Mouse (Mus musculus): Measurements from ENCODE around the gene Olfr520. TPM values are rescaled to one million over a fixed set of nuclear protein-coding genes. Genes with fewer than 3 reads are reported as not detected.
A peak's percentile ranks its signal among the peaks of the same experiment; 100 is the strongest.

Olfr520 gene
- polyA plus RNA-seq, 1 experiment from 2014 or later = not detected

DNA sequence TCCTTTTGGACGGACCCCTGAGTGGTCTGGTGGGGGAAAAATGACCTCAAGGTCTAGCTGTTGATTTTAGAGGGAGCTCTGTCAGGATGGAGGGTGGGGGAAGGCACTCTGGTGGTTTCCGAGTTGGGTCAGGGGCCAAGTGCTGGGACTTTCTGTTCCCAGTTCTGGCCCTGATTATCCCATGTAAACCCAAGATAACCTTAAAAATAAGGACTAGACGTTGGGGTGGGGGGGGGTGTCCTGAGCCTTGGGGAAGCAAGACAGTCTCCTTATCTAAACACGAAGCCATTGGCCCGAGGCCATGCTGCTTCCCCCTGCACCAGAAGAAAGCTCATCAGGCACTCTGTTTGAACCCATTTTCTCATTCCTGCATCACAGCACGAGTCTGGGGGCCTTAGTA is 27.9 kb upstream of the Olfr520 start:
- no peak overlapping the region for H3K4me3 ChIP-seq
- no peaks in the 10 kb centered on the region for H3K27me3 ChIP-seq (replicated peaks; ENCODE audit: low read depth, poor library complexity, severe bottlenecking)
- H3K4me1 ChIP-seq = peaks cover 41% of the 10 kb centered on the region
- 24% methylated on average over 6 of the region's 6 CpGs for WGBS
- no peak for DNase-seq (ENCODE audit: low spot score)
- H3K36me3 ChIP-seq (replicated peaks) = no peaks in the 10 kb centered on the region
- no peaks in the 10 kb centered on the region for H3K9me3 ChIP-seq
- H3K27ac ChIP-seq (replicated peaks) = 0 out of 2 replicates have a peak overlapping the region, but pooled peaks have one; percentile 35

DNA sequence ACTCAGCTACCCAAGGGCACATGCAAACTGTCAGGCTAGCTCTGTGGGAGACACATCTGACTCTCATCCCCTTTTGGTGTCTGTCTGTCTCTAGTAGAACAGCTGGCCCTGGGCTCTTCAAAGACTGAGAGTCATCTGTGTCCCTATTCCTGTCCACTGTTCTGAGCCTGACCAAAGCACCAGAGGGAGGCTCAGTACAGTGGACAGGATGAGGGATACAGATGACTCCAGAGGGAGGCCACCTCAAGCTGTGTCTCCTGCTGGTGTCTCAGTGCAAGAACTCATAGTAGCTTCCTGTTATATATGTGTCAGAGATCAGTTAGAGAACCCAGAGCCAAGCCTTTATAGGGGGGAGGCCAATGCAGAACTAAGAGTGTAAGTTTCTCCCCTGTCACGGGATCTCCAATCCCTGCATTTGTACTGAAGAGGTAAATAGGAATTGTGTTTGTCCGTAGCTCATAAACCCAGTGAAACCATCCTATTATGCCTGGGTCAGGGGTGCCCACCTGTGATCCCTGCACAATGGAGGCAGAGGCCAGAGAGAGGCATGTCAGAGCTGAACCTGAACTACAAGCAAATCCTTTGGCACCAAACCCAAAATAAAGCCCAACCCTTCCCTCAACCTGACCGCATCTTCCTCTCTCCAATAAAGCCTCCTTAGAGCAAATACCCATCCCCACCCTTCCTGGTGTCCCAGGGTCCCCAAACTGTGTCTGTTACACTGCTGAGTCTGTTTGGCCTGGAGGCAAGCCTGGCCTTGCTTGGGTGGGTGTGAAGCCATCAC is 25.1 kb upstream of the Olfr520 start:
- peaks cover 51% of the 10 kb centered on the region for H3K4me1 ChIP-seq
- WGBS = 88% methylated on average over 3 of the region's 3 CpGs
- H3K36me3 ChIP-seq (replicated peaks) = no peaks in the 10 kb centered on the region
- DNase-seq (ENCODE audit: low spot score) = no peak
- H3K27me3 ChIP-seq (replicated peaks; ENCODE audit: low read depth, poor library complexity, severe bottlenecking) = peaks cover 11% of the 10 kb centered on the region
- no peak overlapping the region; the same call in 1 of the 2 replicates for H3K27ac ChIP-seq (replicated peaks)
- H3K4me3 ChIP-seq = no peak overlapping the region
- H3K9me3 ChIP-seq = no peaks in the 10 kb centered on the region

DNA sequence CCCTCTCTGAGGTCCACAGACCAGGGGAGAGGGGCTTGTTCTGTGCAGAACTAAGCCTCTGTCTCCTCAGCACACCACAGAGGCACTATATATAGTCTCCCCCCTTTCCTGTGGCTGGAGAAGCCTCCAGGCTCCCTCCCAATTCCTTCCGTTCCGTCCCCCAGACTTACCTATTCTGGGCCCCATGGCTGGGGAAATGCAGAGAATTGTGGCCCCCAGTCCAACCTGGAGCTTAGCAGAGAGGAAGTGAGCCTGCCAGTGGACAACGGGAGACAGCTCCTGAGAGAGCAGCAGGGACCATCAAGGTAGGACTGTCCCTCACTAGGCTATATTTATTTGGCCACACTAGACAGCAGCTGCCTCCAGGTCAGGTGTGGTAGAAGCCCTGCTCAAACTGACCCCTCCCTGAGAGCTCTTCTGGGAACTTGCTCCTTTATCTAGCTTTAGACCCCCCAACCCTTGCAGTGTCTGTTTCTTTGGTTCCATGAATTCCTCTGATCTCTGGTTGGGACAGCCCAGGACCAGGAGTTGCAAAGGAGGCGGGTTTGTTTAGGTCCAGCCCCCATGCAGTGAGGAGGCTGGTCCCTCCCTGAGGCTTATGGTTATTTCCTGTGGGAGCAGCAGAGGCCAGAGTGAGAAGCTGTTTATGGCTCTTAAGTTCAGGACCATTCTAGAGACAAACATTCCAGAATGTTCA is 23.6 kb upstream of the Olfr520 start:
- Histone ChIP-seq H3K27me3 (replicated peaks; ENCODE audit: low read depth, poor library complexity, severe bottlenecking) (peaks cover 11% of the 10 kb centered on the region), H3K36me3 (replicated peaks) (no peaks in the 10 kb centered on the region), H3K4me3 (no peak overlapping the region), H3K9me3 (no peaks in the 10 kb centered on the region), H3K27ac (replicated peaks) (0 out of 2 replicates have a peak overlapping the region, but pooled peaks have one; percentile 4), H3K4me1 (peaks cover 51% of the 10 kb centered on the region)
- no peak for DNase-seq (ENCODE audit: low spot score)
- WGBS = 58% methylated on average over 4 of the region's 4 CpGs

DNA sequence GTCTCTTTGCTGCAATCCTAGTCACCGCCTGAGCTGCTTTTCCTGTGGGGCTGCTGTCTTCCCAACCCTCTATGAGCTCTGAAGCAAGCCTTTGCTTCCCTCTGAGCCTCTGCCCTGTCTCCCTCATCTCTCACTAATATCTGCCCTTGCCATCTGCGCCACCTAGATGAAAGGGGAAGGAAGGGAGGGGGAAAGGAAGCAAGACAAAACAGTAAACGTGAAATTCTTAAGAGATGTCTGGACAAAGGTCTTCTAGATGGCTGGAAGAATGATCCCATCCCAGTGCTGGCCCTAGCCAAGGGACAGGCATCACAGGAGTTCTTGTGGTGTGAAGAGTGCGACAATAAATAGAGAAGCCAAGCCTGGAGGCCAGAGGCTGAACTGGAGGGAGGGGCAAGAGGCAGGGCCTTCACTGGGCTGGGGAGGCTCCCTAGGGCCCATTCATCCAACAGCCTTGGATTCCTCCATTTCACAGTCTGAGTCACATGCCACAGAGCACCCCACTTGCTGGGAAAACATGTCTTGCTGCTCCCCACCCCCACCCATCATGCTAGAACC is 23.0 kb upstream of the Olfr520 start:
- Histone ChIP-seq H3K36me3 (replicated peaks) (no peaks in the 10 kb centered on the region), H3K9me3 (no peaks in the 10 kb centered on the region), H3K4me1 (peaks cover 44% of the 10 kb centered on the region), H3K27ac (replicated peaks) (no peak overlapping the region; the same call in 1 of the 2 replicates), H3K27me3 (replicated peaks; ENCODE audit: low read depth, poor library complexity, severe bottlenecking) (peaks cover 11% of the 10 kb centered on the region), H3K4me3 (no peak overlapping the region)
- DNase-seq (ENCODE audit: low spot score) = no peak
- WGBS = 52% methylated on average over 4 of the region's 4 CpGs

DNA sequence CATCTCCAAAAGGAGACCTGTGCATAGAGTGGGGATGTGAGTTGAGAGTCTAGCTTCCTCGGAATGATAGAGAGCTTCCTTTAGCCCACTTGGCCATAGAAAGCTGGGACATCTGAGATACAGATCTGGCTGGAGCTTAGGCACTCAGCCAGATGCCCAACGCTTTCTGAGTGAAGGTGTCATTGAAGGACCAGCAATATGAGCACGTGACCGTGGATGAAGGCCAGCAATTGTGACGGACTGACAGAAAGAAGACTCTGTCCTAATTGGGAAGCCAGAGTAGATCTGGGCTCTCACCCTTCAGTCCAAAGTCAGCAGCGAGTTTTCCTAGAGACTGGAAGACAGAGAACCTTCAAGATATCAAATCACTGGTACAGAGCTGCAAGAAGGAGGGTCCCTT is 22.4 kb upstream of the Olfr520 start:
- H3K9me3 ChIP-seq = no peaks in the 10 kb centered on the region
- H3K27ac ChIP-seq (replicated peaks) = 0 out of 2 replicates have a peak overlapping the region, but pooled peaks have one; percentile 5
- no peaks in the 10 kb centered on the region for H3K36me3 ChIP-seq (replicated peaks)
- peaks cover 39% of the 10 kb centered on the region for H3K4me1 ChIP-seq
- whole genome bisulfite sequencing = 88% methylated on average over 6 of the region's 6 CpGs
- peaks cover 11% of the 10 kb centered on the region for H3K27me3 ChIP-seq (replicated peaks; ENCODE audit: low read depth, poor library complexity, severe bottlenecking)
- DNase-seq (ENCODE audit: low spot score) = no peak
- no peak overlapping the region for H3K4me3 ChIP-seq

DNA sequence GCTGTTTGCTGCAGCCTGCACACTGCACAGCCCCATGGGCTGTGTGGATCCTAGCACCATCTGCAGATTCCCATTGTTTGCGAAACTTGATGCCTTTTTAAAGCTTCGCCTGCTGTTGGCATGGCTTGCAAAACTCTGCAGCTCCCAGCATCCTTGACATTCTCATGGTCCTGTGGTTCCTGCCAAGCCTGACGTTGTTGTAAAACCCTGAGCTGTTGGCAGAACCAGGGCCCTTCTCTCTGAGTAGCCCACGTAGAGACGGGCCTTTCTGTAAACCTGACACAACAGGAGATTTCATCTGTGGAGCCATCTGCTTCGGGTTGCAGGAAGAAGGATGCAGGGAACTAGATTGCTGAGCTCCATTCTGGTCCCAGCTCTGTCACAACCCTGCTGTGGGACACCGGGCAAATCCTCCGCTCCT is 21.8 kb upstream of the Olfr520 start:
- Histone ChIP-seq H3K36me3 (replicated peaks) (no peaks in the 10 kb centered on the region), H3K9me3 (no peaks in the 10 kb centered on the region), H3K27ac (replicated peaks) (0 out of 2 replicates have a peak overlapping the region, but pooled peaks have one; percentile 5), H3K4me3 (no peak overlapping the region), H3K4me1 (peaks cover 36% of the 10 kb centered on the region), H3K27me3 (replicated peaks; ENCODE audit: low read depth, poor library complexity, severe bottlenecking) (peaks cover 11% of the 10 kb centered on the region)
- 71% methylated on average over 8 of the region's 8 CpGs for WGBS
- no peak for DNase-seq (ENCODE audit: low spot score)

DNA sequence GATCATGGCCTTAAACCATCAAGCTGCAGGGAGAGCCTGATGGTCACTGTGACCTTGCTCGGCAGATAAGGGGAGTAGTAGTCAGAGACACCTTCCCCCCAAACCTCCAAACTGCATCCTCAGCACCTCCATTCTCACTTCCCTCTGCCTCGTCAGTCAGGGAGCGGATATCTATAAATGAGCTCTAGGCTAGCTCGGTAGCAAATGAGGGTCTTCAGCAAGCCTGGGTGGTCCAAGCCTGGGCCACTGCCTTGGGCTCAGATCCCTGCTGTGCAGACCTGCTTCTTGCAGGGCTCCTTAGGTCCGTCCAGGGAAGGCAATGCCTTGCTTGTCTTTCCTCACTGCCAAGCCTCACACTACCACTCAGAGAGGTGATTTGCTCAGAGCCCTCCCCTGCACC is 21.3 kb upstream of the Olfr520 start:
- WGBS = 66% methylated on average over 5 of the region's 5 CpGs
- no peak for DNase-seq (ENCODE audit: low spot score)
- H3K27ac ChIP-seq (replicated peaks) = peak overlapping the region; percentile 41; the same call in 1 of the 2 replicates
- no peaks in the 10 kb centered on the region for H3K9me3 ChIP-seq
- peaks cover 15% of the 10 kb centered on the region for H3K27me3 ChIP-seq (replicated peaks; ENCODE audit: low read depth, poor library complexity, severe bottlenecking)
- no peak overlapping the region for H3K4me3 ChIP-seq
- H3K36me3 ChIP-seq (replicated peaks) = no peaks in the 10 kb centered on the region
- H3K4me1 ChIP-seq = peaks cover 36% of the 10 kb centered on the region

DNA sequence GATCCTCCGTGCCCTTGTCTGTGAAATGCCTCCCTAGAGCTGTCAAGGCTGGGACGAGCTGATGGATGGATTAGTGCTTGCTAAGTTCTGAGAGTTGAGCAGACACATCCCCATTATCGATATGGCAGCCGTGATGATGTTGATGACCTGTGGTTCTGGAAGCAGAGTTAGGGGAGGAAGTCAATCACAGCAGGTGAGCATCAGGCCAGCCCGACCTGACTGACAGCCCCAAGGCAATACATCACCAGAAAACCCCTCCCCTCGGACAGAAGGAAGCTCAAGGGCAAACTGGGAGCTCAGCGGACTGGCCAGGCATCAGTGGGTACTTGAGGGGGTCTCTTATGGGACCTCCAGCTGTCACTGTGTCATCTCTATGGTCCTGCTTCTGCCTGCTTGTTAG is 20.1 kb upstream of the Olfr520 start:
- Histone ChIP-seq H3K4me3 (no peak overlapping the region), H3K9me3 (no peaks in the 10 kb centered on the region), H3K4me1 (peaks cover 36% of the 10 kb centered on the region), H3K36me3 (replicated peaks) (no peaks in the 10 kb centered on the region), H3K27ac (replicated peaks) (no peak overlapping the region), H3K27me3 (replicated peaks; ENCODE audit: low read depth, poor library complexity, severe bottlenecking) (peaks cover 15% of the 10 kb centered on the region)
- WGBS = 72% methylated on average over 7 of the region's 7 CpGs
- no peak for DNase-seq (ENCODE audit: low spot score)

DNA sequence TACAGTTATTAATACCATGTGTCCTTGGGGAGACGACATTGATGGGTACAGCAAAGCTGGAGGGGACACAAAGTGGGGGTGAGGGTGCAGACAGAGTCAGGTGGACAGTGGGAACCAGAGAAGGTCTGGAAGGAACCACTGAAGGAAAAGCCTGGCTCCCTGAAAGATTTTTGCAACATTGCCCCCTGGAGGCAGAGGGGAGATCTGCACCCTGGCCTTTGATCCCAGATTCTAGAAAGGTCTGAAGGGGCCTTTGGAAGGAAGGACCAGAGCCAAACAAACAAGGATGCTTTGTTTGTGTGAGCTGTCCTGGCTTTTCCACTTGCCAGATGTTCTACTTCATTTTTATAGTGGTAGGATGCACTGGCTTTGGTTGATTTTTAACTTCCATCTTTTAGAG is 19.6 kb upstream of the Olfr520 start:
- Histone ChIP-seq H3K4me1 (peaks cover 33% of the 10 kb centered on the region), H3K27ac (replicated peaks) (no peak overlapping the region), H3K36me3 (replicated peaks) (no peaks in the 10 kb centered on the region), H3K4me3 (no peak overlapping the region), H3K9me3 (no peaks in the 10 kb centered on the region), H3K27me3 (replicated peaks; ENCODE audit: low read depth, poor library complexity, severe bottlenecking) (peaks cover 15% of the 10 kb centered on the region)
- WGBS = 37% methylated on average over 1 of the region's 1 CpGs
- peak; percentile 59 for DNase-seq (ENCODE audit: low spot score)

DNA sequence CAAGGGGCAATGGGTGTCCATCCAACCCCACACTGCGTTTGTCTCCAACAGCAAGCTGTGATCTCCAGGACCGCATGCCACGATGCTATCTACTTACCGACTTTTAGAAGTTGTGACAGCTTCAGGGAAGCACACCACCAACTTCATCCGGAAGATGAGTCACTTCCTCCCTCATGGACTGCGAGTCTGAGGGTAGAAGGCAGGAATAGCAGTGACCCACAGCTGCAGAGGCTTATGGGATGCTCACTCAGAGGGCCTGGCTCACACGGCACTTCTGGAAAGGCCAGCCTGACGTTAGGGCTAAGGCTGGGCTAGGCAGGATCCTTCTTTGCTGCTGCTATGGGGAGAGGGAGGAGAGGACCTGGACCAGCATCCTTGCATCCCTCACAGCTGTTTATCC is 18.9 kb upstream of the Olfr520 start, which contains the start of gene Slco2b1:
Gene Slco2b1 (minus strand): TSS at position 175 of the 400 bp plus-strand sequence.
- H3K9me3 ChIP-seq = no peaks in the 10 kb centered on the region
- H3K4me1 ChIP-seq = peaks cover 28% of the 10 kb centered on the region
- WGBS = 80% methylated on average over 8 of the region's 8 CpGs
- H3K27ac ChIP-seq (replicated peaks) = no peak within 1 kb of the TSS
- peaks cover 15% of the 10 kb centered on the region for H3K27me3 ChIP-seq (replicated peaks; ENCODE audit: low read depth, poor library complexity, severe bottlenecking)
- DNase-seq (ENCODE audit: low spot score) = no peak
- no peak within 1 kb of the TSS for H3K4me3 ChIP-seq
- H3K36me3 ChIP-seq (replicated peaks) = no peaks in the 10 kb centered on the region

DNA sequence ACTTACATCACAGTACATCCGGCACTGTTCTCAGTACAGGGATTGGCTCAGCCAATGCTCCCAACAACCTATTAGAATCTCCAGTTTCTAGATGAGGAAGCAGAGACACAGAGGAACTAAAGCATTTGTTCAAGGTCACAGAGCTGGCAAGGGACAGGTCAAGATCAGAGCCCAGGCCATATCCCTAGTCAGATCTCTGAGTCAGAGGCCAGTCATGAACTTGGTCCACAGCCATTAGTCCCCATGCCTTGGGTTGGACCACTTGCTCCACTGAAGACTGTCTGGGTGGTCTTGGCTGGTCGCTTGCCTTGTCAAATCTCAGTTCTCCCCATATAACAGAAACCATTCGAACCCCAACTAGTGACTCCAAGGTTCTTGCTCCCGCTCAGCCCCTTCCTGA is 17.6 kb upstream of the Olfr520 start:
- H3K4me1 ChIP-seq = peaks cover 15% of the 10 kb centered on the region
- H3K27ac ChIP-seq (replicated peaks) = no peak overlapping the region
- no peaks in the 10 kb centered on the region for H3K9me3 ChIP-seq
- no peak overlapping the region for H3K4me3 ChIP-seq
- 84% methylated on average over 4 of the region's 4 CpGs for WGBS
- H3K27me3 ChIP-seq (replicated peaks; ENCODE audit: low read depth, poor library complexity, severe bottlenecking) = peaks cover 15% of the 10 kb centered on the region
- H3K36me3 ChIP-seq (replicated peaks) = no peaks in the 10 kb centered on the region
- no peak for DNase-seq (ENCODE audit: low spot score)

DNA sequence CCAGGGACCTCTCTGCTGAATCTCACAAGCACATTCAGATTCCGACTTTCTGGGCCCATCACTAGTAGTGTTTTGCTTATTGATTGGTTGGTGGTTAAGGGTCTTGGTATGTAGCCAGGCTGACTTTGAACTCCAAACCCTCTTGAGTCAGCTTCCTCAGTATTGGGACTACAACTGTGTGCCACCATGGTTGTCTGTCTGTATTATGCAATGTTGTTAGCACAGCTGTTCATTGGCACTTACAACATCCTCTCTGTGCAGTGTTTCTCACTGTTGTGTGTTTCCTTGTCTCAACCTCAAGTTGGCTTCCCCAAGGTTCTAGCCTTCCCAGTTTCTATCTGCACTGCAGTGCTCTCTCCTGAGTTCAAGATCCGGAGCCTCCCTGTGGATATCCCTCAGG is 13.5 kb upstream of the Olfr520 start:
- no peaks in the 10 kb centered on the region for H3K36me3 ChIP-seq (replicated peaks)
- H3K27me3 ChIP-seq (replicated peaks; ENCODE audit: low read depth, poor library complexity, severe bottlenecking) = 0 out of 2 replicates have a peak, but pooled peaks cover 4% of the 10 kb centered on the region
- H3K4me3 ChIP-seq = no peak overlapping the region
- no peaks in the 10 kb centered on the region for H3K4me1 ChIP-seq
- 79% methylated on average over 2 of the region's 2 CpGs for WGBS
- H3K9me3 ChIP-seq = no peaks in the 10 kb centered on the region
- DNase-seq (ENCODE audit: low spot score) = no peak
- H3K27ac ChIP-seq (replicated peaks) = no peak overlapping the region
